Mouse (Mus musculus): ENCODE measurements around the gene Uba6. TPM values are rescaled to one million over a fixed set of nuclear protein-coding genes. Genes with fewer than 3 reads are reported as not detected.

The Uba6 gene
- total RNA-seq (2023), result 10 to 100 TPM; 17.8 TPM

DNA sequence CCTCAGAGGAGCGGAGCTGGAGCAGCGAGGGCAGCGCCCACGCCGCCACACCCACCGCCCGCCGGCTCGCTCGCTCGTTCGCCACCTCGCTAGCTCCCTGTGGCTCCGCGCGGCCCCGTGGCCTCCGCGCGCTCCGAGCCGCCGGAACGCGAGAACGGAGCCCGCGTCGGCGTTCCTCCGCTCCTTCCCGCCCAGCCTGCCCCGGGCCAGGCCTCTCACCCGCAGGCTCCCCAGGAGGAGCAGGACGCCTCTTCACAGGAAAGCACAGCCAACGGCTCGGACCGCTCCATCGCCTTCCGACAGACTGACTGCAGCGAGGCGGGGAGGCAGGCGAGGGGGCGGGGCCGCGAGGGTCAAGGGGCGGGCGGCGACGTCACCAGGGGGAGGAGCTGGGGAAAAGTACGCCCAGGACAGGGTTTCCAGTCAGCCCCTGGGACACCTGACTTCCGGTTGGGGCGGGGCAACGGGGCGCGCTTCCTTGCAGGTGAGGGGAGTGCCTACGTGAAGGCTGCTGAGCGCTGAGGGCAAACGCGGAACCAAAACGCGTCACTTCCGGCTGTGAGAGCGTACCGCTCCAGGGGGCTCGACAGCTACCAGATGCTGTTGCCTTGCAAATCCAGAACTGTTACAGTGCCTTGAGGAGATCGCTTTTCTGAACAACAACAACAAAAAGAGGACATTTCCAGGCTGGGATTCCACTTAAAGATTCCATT lies at the start of gene Uba6:
Uba6 (minus strand) TSS at position 355 of the 713 bp plus-strand sequence.

DNA sequence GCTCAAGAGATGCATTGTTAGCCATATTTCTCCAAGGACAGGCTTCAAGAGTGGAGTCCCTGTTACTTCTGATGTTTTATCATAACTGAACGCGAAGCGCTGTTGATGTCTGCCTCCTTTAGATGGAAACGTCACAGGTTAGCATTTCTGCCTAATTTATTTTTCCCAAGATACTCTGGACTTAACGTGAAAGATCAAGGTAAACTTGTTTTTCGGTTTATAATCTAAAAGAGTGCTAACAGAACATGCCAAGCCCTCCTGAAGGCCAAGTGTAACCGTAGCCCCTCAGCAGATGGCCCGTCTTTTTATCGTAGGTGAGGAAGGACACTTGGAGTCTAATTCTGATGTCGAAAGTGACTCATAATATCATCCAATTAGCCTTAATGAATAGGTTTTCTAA lies 25.2 kb upstream of the Uba6 start, which contains the start of gene Gnrhr:
Gnrhr (minus strand) TSS at position 101 of the 400 bp plus-strand sequence.

DNA sequence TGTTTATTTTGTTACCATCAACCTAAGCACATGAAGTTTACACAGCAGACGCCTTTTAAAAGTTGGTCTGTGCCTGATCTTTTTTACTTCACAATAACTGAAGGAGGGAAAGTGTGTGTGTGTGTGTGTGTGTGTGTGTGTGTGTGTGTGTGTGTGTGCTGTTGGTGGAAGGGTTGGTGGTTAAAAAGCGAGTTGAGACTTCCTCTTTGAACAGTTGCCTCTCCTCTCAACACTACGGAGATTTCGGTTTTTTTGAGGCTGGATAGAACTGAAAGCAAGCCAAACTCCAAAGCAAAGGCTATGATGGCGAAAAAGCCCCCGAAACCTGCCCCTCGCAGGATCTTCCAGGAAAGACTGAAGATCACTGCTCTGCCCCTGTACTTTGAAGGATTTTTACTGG lies 101.1 kb downstream of the Uba6 start, which contains the start of gene Stap1:
Stap1 (plus strand) TSS at position 209 of the 400 bp plus-strand sequence.

DNA sequence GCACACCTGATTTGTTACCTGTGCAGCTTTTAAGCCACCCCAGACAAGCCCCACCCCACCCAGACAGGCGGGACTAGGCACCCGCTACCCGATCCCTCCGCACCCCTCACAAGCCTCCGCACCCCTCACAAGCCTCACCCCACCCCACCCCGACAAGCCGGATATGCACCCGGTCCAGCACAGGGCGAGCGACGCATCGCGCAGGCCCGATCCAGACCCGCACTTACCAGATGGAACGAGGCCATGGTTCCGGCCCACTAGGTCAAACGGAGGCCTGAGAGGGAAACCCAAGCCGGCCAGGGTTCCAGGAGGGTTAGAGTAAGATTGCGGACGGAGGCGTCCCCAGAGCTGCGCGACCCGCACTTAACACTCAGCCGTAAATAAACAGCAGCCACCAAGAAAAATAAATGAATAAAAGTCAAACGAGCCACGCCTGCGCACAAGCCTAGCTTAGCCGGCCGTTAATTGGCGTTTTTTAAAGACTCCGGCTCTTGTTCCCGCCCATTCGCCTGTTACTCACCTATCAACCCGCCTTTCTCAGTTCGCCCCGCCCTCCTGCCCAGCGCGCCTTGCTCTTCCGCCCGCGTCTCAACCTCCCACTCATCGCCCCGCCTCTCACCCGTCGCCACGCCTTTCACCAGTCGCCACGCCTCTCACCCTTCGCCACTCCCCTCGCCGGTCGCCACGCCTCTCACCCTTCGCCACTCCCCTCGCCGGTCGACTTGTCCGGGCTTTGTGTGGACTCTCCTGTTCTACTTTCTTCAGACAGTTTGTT lies 107.3 kb downstream of the Uba6 start, which contains the start of gene Cenpc1:
Cenpc1 (minus strand) TSS at position 483 of the 775 bp plus-strand sequence.

Other genes with a start within 250 kb of the Uba6 start
- 10 to 100 TPM in 1 of 2 experiments, 1 to 10 TPM in 1; 9.7 to 12.1 TPM for gene Cenpc1, start 107.2 kb downstream of the Uba6 start, total RNA-seq (2023)
- 10 to 100 TPM; 90.8 to 92.3 TPM for gene Stap1, start 101.1 kb downstream of the Uba6 start, total RNA-seq (2023)
- gene Gnrhr, start 25.1 kb upstream of the Uba6 start, total RNA-seq (2023), result not detected
- not detected for gene Tmprss11c, start 116.5 kb upstream of the Uba6 start, total RNA-seq (2023)
- not detected for gene Tmprss11d, start 200.6 kb upstream of the Uba6 start, total RNA-seq (2023)

Measured in monocyte, adult 59 days (primary cell).